Comparison of ENCODE assay signal across 8 mouse cellular contexts in the genomic region with DNA sequence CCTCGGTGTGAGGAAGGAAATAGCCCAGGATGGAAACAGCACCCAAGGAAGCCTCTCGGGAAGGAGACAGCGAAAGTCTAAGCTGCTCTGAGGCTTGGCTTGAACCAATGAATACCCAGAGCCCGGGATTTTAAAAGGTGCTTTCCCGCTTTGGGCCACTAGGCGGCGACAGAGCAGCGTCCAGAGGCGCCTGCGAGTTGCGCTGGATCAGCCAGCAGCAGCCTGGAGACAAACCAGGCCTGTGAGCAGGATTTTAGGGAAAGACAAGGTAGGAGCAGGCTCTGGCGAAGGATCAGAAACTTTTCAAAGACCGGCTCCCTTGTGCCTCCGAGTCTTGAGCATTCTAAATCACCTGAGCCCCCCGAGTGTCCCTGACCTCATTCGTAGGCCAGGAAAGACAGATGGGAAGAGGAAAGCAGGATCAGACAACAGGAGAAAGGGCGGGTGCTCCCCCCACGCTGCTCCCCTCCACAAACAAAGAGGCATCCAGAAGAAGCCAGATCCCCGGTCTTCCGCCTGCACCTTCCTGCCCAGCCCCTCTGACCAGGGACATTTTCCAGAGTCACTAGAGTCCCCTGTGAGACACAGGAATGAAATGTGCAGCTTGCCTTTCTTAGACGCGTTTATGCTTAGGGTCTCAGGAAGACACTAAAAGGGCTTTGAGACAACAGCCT. TPM values are rescaled to one million over a fixed set of nuclear protein-coding genes. Genes with fewer than 3 reads are reported as not detected.
DNase-seq lines count a peak whose midpoint lies in the region; ATAC-seq and TF ChIP-seq lines count a peak whose summit lies in the region.

No protein-coding gene starts in this region.

- peak overlapping the region; percentile 57 for H3K4me3 ChIP-seq in E14TG2a.4 (replicated peaks; ENCODE audit: low read length)
- no peak overlapping the region for H3K4me3 ChIP-seq in forebrain, embryonic 12.5 days (replicated peaks)
- H3K4me3 ChIP-seq in heart, embryonic 16.5 days (ENCODE audit: low read length) = no peak overlapping the region
- no peak overlapping the region for H3K4me3 ChIP-seq in liver, embryonic 13.5 days (replicated peaks)
- no peak overlapping the region for H3K4me3 ChIP-seq in olfactory bulb, adult 2 months (ENCODE audit: insufficient read depth, low read depth, low read length)

- peaks cover 41% of the 10 kb centered on the region for H3K36me3 ChIP-seq in E14TG2a.4 (ENCODE audit: insufficient read depth, low read length)
- H3K36me3 ChIP-seq in forebrain, embryonic 12.5 days (replicated peaks) = no peaks in the 10 kb centered on the region
- H3K36me3 ChIP-seq in heart, embryonic 16.5 days (ENCODE audit: control insufficient read depth, insufficient read depth) = no peaks in the 10 kb centered on the region
- H3K36me3 ChIP-seq in liver, embryonic 13.5 days = no peaks in the 10 kb centered on the region

- no peak for TF ChIP-seq POLR2A in olfactory bulb, adult 2 months (IDR thresholded peaks at IDR 0.05; ENCODE audit: insufficient read depth, low read depth, low read length)

- H3K9me3 ChIP-seq in E14TG2a.4 (ENCODE audit: low read length) = peaks cover 49% of the 10 kb centered on the region
- no peaks in the 10 kb centered on the region for H3K9me3 ChIP-seq in forebrain, embryonic 12.5 days
- H3K9me3 ChIP-seq in heart, embryonic 16.5 days (replicated peaks; ENCODE audit: control insufficient read depth, low read length) = no peaks in the 10 kb centered on the region
- H3K9me3 ChIP-seq in liver, embryonic 13.5 days (replicated peaks) = no peaks in the 10 kb centered on the region

- H3K9ac ChIP-seq in forebrain, embryonic 12.5 days = 0 out of 2 replicates have a peak overlapping the region, but pooled peaks have one; percentile 21
- H3K9ac ChIP-seq in heart, embryonic 16.5 days (ENCODE audit: low read length) = 0 out of 2 replicates have a peak overlapping the region, but pooled peaks have one; percentile 22
- H3K9ac ChIP-seq in liver, embryonic 13.5 days = no peak overlapping the region

- peaks cover 17% of the 10 kb centered on the region for H3K4me1 ChIP-seq in E14TG2a.4 (replicated peaks; ENCODE audit: low read depth, low read length)
- H3K4me1 ChIP-seq in forebrain, embryonic 12.5 days = no peaks in the 10 kb centered on the region
- no peaks in the 10 kb centered on the region for H3K4me1 ChIP-seq in heart, embryonic 16.5 days (ENCODE audit: control insufficient read depth, insufficient read depth, low read length)
- H3K4me1 ChIP-seq in liver, embryonic 13.5 days (replicated peaks) = no peaks in the 10 kb centered on the region
- H3K4me1 ChIP-seq in olfactory bulb, adult 2 months (ENCODE audit: control insufficient read depth, insufficient read depth, low read length) = no peaks in the 10 kb centered on the region

- ATAC-seq in forebrain, embryonic 12.5 days (ENCODE audit: low FRiP score) = peak; percentile 65; the same call in 1 of the 2 replicates
- 0 out of 2 replicates have a peak, but pooled peaks have one; percentile 32 for ATAC-seq in heart, embryonic 16.5 days (replicated peaks; ENCODE audit: extremely low read depth, insufficient read depth, low FRiP score)
- no peak for ATAC-seq in liver, embryonic 13.5 days (ENCODE audit: low read depth)

- H3K27me3 ChIP-seq in E14TG2a.4 (ENCODE audit: insufficient read depth, low read length) = no peaks in the 10 kb centered on the region
- peaks cover 10% of the 10 kb centered on the region for H3K27me3 ChIP-seq in forebrain, embryonic 12.5 days
- peaks cover 16% of the 10 kb centered on the region for H3K27me3 ChIP-seq in heart, embryonic 16.5 days (ENCODE audit: control insufficient read depth, insufficient read depth, low read length)
- H3K27me3 ChIP-seq in liver, embryonic 13.5 days = no peaks in the 10 kb centered on the region; the same call in 1 of the 2 replicates

- H3K27ac ChIP-seq in forebrain, embryonic 12.5 days = no peak overlapping the region
- no peak overlapping the region for H3K27ac ChIP-seq in heart, embryonic 16.5 days (ENCODE audit: low read length)
- no peak overlapping the region for H3K27ac ChIP-seq in liver, embryonic 13.5 days
- no peak overlapping the region for H3K27ac ChIP-seq in olfactory bulb, adult 2 months (ENCODE audit: insufficient read depth, low read depth, low read length)

- peak; percentile 14 for DNase-seq in c-Kit-positive CD71-positive TER-119-negative erythroid progenitor cells, embryonic 14.5 days (ENCODE audit: low read depth)
- peak; percentile 86 for DNase-seq in kidney, postnatal 14 days
- DNase-seq in liver, embryonic 13.5 days = peak; percentile 29
- peak; percentile 12 to 57 for DNase-seq in thymus, postnatal 10 days (ENCODE audit: low spot score in 2 of 2)

- peak; percentile 99 for TF ChIP-seq CTCF in E14TG2a.4 (conservative IDR thresholded peaks at IDR 0.05; ENCODE audit: low read length)
- peak; percentile 92 for TF ChIP-seq CTCF in olfactory bulb, adult 2 months (IDR thresholded peaks at IDR 0.05; ENCODE audit: insufficient read depth, low read depth, low read length)

- H3K4me2 ChIP-seq in forebrain, embryonic 12.5 days = no peak overlapping the region
- H3K4me2 ChIP-seq in heart, embryonic 16.5 days (ENCODE audit: low read depth, low read length) = no peak overlapping the region
- no peak overlapping the region for H3K4me2 ChIP-seq in liver, embryonic 13.5 days

- 10% methylated on average over 22 of the region's 22 CpGs for WGBS in forebrain, embryonic 12.5 days
- 8% methylated on average over 22 of the region's 22 CpGs for WGBS in heart, embryonic 16.5 days
- WGBS in liver, embryonic 13.5 days (ENCODE audit: insufficient replicate concordance) = 10% methylated on average over 22 of the region's 22 CpGs
- 21% methylated on average over 22 of the region's 22 CpGs for WGBS in olfactory bulb, adult 2 months

RNA-seq across cellular contexts. Expression of a gene that starts 32.9 kb away (rescaled TPM):
- polyA plus RNA-seq in forebrain, embryonic 12.5 days (2016; fragmentation: Nextera tagmentation; extraction: Ambion mirVana) = 1.4 and 2.2 TPM in 2 replicates
- 0.39 and 0.43 TPM in 2 replicates for polyA plus RNA-seq in heart, embryonic 16.5 days (2015; fragmentation: Nextera tagmentation; extraction: Ambion mirVana)
- polyA plus RNA-seq in liver, embryonic 13.5 days (2015; fragmentation: Nextera tagmentation; extraction: Ambion mirVana) = 0.08 and 0.12 TPM in 2 replicates
- polyA plus RNA-seq in olfactory bulb, adult 2 months (2012; ENCODE audit: insufficient read depth, insufficient read length, low replicate concordance, missing spikeins) = not detected in 2 replicates

RNA-seq across cellular contexts. Expression of a gene that starts 33.7 kb away (rescaled TPM):
- not detected in 2 replicates for polyA plus RNA-seq in forebrain, embryonic 12.5 days (2016; fragmentation: Nextera tagmentation; extraction: Ambion mirVana)
- 0.46 and 0.55 TPM in 2 replicates for polyA plus RNA-seq in heart, embryonic 16.5 days (2015; fragmentation: Nextera tagmentation; extraction: Ambion mirVana)
- polyA plus RNA-seq in liver, embryonic 13.5 days (2015; fragmentation: Nextera tagmentation; extraction: Ambion mirVana) = 0.06 and 0.12 TPM in 2 replicates
- polyA plus RNA-seq in olfactory bulb, adult 2 months (2012; ENCODE audit: insufficient read depth, insufficient read length, low replicate concordance, missing spikeins) = not detected in 2 replicates

Comparison
In these comparisons a context has a peak if more than half of its experiments do, and no peak if none do; other contexts are left out.
1. DNase-seq: peak in every context shown above with its lines; median percentile 86 in kidney, postnatal 14 days; 34 in thymus, postnatal 10 days; 29 in liver, embryonic 13.5 days; 14 in c-Kit-positive CD71-positive TER-119-negative erythroid progenitor cells, embryonic 14.5 days.